In the genomic region with DNA sequence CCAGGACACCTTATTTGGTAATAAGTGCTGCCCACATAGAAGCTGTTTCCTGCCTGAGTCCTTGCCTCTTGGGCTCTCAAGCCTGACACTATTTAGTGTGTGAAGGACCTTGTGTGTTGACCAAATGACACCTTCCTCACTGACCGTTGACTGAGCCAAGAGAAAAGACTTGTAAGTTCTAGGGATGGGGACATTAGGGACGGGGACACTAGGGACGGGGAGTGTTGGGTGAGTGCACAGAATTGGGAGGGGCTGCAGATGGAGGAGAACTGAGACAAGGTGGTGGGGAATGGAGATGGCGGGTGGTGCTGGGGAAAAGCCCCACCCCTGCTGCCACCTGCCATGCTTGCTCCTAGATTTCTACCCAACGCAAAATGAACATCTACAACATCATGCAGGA, we compare ENCODE assay signal across 21 mouse cellular contexts. TPM values are rescaled to one million over a fixed set of nuclear protein-coding genes. Genes with fewer than 3 reads are reported as not detected.
DNase-seq lines count a peak whose midpoint lies in the region; ATAC-seq and TF ChIP-seq lines count a peak whose summit lies in the region.
"Had no signal": no experiment of that assay in that cellular context is flagged by ENCODE, and none has a peak within 500 bp of the region (broad histone marks: within the 10 kb centered on the region; RNA-seq: fewer than 3 reads in every experiment).

No protein-coding gene starts in this region.

- H3K36me3 ChIP-seq in heart, postnatal 0 days (replicated peaks; ENCODE audit: control insufficient read depth, insufficient read depth, low read length), result no peaks in the 10 kb centered on the region
- H3K36me3 ChIP-seq in megakaryocyte, embryonic 14.5 days (replicated peaks; ENCODE audit: low read length), result no peaks in the 10 kb centered on the region
- H3K36me3 ChIP-seq: embryonic facial prominence, embryonic 13.5 days; limb, embryonic 10.5 days; stomach, embryonic 15.5 days had no signal

- peaks cover 94% of the 10 kb centered on the region for H3K9me3 ChIP-seq in heart, postnatal 0 days (replicated peaks; ENCODE audit: control insufficient read depth, low read length)
- peaks cover 78% of the 10 kb centered on the region for H3K9me3 ChIP-seq in megakaryocyte, embryonic 14.5 days

- no peak for TF ChIP-seq CTCF in heart, postnatal 0 days (IDR thresholded peaks at IDR 0.05; ENCODE audit: low read depth)

- WGBS in heart, postnatal 0 days, result 68% methylated on average over 5 of the region's 5 CpGs

- H3K9ac ChIP-seq in heart, postnatal 0 days (replicated peaks; ENCODE audit: low read depth, low read length), result no peak overlapping the region
- H3K9ac ChIP-seq: embryonic facial prominence, embryonic 13.5 days; stomach, embryonic 15.5 days had no signal

- no peak overlapping the region for H3K4me2 ChIP-seq in heart, postnatal 0 days (ENCODE audit: low read depth, low read length)
- H3K4me2 ChIP-seq: embryonic facial prominence, embryonic 13.5 days; liver, embryonic 11.5 days; stomach, embryonic 15.5 days had no signal

- no peak overlapping the region for H3K4me3 ChIP-seq in heart, postnatal 0 days (ENCODE audit: low read depth, low read length)
- peak overlapping the region; percentile 5 for H3K4me3 ChIP-seq in megakaryocyte, embryonic 14.5 days (replicated peaks)
- H3K4me3 ChIP-seq: embryonic facial prominence, embryonic 13.5 days; left cerebral cortex, adult 2 months; limb, embryonic 10.5 days; stomach, embryonic 15.5 days had no signal

- no peaks in the 10 kb centered on the region for H3K4me1 ChIP-seq in heart, postnatal 0 days (ENCODE audit: control insufficient read depth, insufficient read depth)
- no peaks in the 10 kb centered on the region for H3K4me1 ChIP-seq in megakaryocyte, embryonic 14.5 days
- H3K4me1 ChIP-seq: embryonic facial prominence, embryonic 13.5 days; limb, embryonic 10.5 days; stomach, embryonic 15.5 days had no signal

- no peak overlapping the region for H3K27ac ChIP-seq in heart, postnatal 0 days (ENCODE audit: low read depth)
- H3K27ac ChIP-seq: embryonic facial prominence, embryonic 13.5 days; left cerebral cortex, adult 2 months; limb, embryonic 10.5 days; stomach, embryonic 15.5 days had no signal

- TF ChIP-seq EP300 in heart, postnatal 0 days (IDR thresholded peaks at IDR 0.05; ENCODE audit: low read depth), result no peak

- no peaks in the 10 kb centered on the region for H3K27me3 ChIP-seq in heart, postnatal 0 days (ENCODE audit: control insufficient read depth, insufficient read depth, low read length)
- peaks cover 3% of the 10 kb centered on the region for H3K27me3 ChIP-seq in megakaryocyte, embryonic 14.5 days (replicated peaks)
- H3K27me3 ChIP-seq: embryonic facial prominence, embryonic 13.5 days; stomach, embryonic 15.5 days had no signal

- ATAC-seq in heart, postnatal 0 days (ENCODE audit: insufficient read depth, low read depth), result 0 out of 2 replicates have a peak, but pooled peaks have one; percentile 2
- no peak for ATAC-seq in megakaryocyte, adult 5-6 weeks (ENCODE audit: poor library complexity, severe bottlenecking)
- ATAC-seq: hindbrain, embryonic 16.5 days; intestine, postnatal 0 days had no signal

- DNase-seq in heart, postnatal 0 days (ENCODE audit: low spot score), result no peak
- DNase-seq in heart, adult 8-10 months (ENCODE audit: low spot score), result no peak
- DNase-seq in testis, postnatal 10 days (ENCODE audit: low spot score), result peak; percentile 58
- DNase-seq in testis, postnatal 14 days (ENCODE audit: low spot score), result no peak
- DNase-seq: cerebellum, adult 9-11 months; gastrocnemius, postnatal 14 days; kidney, postnatal 14 days; thymus, postnatal 14 days had no signal

RNA-seq across cellular contexts. Expression of a gene that starts 3.2 kb away (rescaled TPM):
- total RNA-seq in heart, postnatal 0 days (2014; rRNA removed; ENCODE audit: low replicate concordance), result not detected in 2 replicates
- 0.08 and 0.23 TPM in 2 replicates for polyA plus RNA-seq in heart, postnatal 0 days (2015; fragmentation: Nextera tagmentation; extraction: Ambion mirVana)
- total RNA-seq in heart, adult 8-10 months (2022), result under 1 TPM in 1 of 4 experiments, not detected in 3; 0.35 TPM
- polyA plus RNA-seq in megakaryocyte, embryonic 14.5 days (2012; ENCODE audit: insufficient read depth, low replicate concordance), result not detected in 2 replicates
- total RNA-seq in megakaryocyte, adult 5-6 weeks (2015), result 0.47 and 1.2 TPM in 2 replicates
- total RNA-seq in megakaryocyte, adult 5-6 weeks (2017), result 0.28 and 0.37 TPM in 2 replicates
- total RNA-seq: gastrocnemius, postnatal 14 days had no signal

RNA-seq across cellular contexts. Expression of a gene that starts 18.2 kb away (rescaled TPM):
- total RNA-seq in heart, postnatal 0 days (2014; rRNA removed; ENCODE audit: low replicate concordance), result not detected in 2 replicates
- polyA plus RNA-seq in heart, postnatal 0 days (2015; fragmentation: Nextera tagmentation; extraction: Ambion mirVana), result 0.07 TPM in 1 of 2 replicates, not detected in the other
- not detected for total RNA-seq in heart, adult 8-10 months (2022)
- polyA plus RNA-seq in megakaryocyte, embryonic 14.5 days (2012; ENCODE audit: insufficient read depth, low replicate concordance), result not detected in 2 replicates
- total RNA-seq in megakaryocyte, adult 5-6 weeks (2015), result 0.29 and 1.1 TPM in 2 replicates
- 0.37 TPM in 1 of 2 replicates, not detected in the other for total RNA-seq in megakaryocyte, adult 5-6 weeks (2017)
- total RNA-seq: ES-E14 had no signal
- polyA plus RNA-seq: embryonic facial prominence, embryonic 13.5 days; heart, embryonic 14.5 days; hindbrain, embryonic 16.5 days; limb, embryonic 10.5 days; liver, embryonic 11.5 days; lung, embryonic 16.5 days; neural tube, embryonic 14.5 days had no signal

RNA-seq across cellular contexts. Expression of a gene that starts 24.4 kb away (rescaled TPM):
- total RNA-seq in heart, postnatal 0 days (2014; rRNA removed; ENCODE audit: low replicate concordance), result 0.46 and 3.8 TPM in 2 replicates
- 2.7 and 3.2 TPM in 2 replicates for polyA plus RNA-seq in heart, postnatal 0 days (2015; fragmentation: Nextera tagmentation; extraction: Ambion mirVana)
- under 1 TPM; 0.26 to 0.60 (median 0.41) TPM for total RNA-seq in heart, adult 8-10 months (2022)
- polyA plus RNA-seq in megakaryocyte, embryonic 14.5 days (2012; ENCODE audit: insufficient read depth, low replicate concordance), result not detected in 2 replicates
- total RNA-seq in megakaryocyte, adult 5-6 weeks (2015), result 0.66 TPM in 1 of 2 replicates, not detected in the other
- not detected in 2 replicates for total RNA-seq in megakaryocyte, adult 5-6 weeks (2017)

RNA-seq across cellular contexts. Expression of a gene that starts 29.6 kb away (rescaled TPM):
- not detected in 2 replicates for total RNA-seq in heart, postnatal 0 days (2014; rRNA removed; ENCODE audit: low replicate concordance)
- polyA plus RNA-seq in heart, postnatal 0 days (2015; fragmentation: Nextera tagmentation; extraction: Ambion mirVana), result not detected in 2 replicates
- under 1 TPM in 1 of 4 experiments, not detected in 3; 0.12 TPM for total RNA-seq in heart, adult 8-10 months (2022)
- polyA plus RNA-seq in megakaryocyte, embryonic 14.5 days (2012; ENCODE audit: insufficient read depth, low replicate concordance), result not detected in 2 replicates
- 2.5 and 4.1 TPM in 2 replicates for total RNA-seq in megakaryocyte, adult 5-6 weeks (2015)
- total RNA-seq in megakaryocyte, adult 5-6 weeks (2017), result 0.12 and 1.2 TPM in 2 replicates
- total RNA-seq: ES-E14; gastrocnemius, postnatal 14 days; left cerebral cortex, adult 2 months had no signal
- polyA plus RNA-seq: embryonic facial prominence, embryonic 13.5 days; heart, embryonic 14.5 days; hindbrain, embryonic 16.5 days; limb, embryonic 10.5 days; liver, embryonic 11.5 days; lung, embryonic 16.5 days had no signal

RNA-seq across cellular contexts. Expression of a gene that starts 47.4 kb away (rescaled TPM):
- 95.2 and 97.3 TPM in 2 replicates for total RNA-seq in heart, postnatal 0 days (2014; rRNA removed; ENCODE audit: low replicate concordance)
- polyA plus RNA-seq in heart, postnatal 0 days (2015; fragmentation: Nextera tagmentation; extraction: Ambion mirVana), result 28.0 and 29.3 TPM in 2 replicates
- 10 to 100 TPM; 10.6 to 14.2 (median 11.0) TPM for total RNA-seq in heart, adult 8-10 months (2022)
- 2.4 and 4.0 TPM in 2 replicates for polyA plus RNA-seq in megakaryocyte, embryonic 14.5 days (2012; ENCODE audit: insufficient read depth, low replicate concordance)
- 99.8 and 112 TPM in 2 replicates for total RNA-seq in megakaryocyte, adult 5-6 weeks (2015)
- 174 and 189 TPM in 2 replicates for total RNA-seq in megakaryocyte, adult 5-6 weeks (2017)
